24 mouse cellular contexts compared by ENCODE assay signal in genomic region chr17:36992336-36993104, GRCm38 (mm10). TPM values are rescaled to one million over a fixed set of nuclear protein-coding genes. Genes with fewer than 3 reads are reported as not detected.
DNase-seq lines count a peak whose midpoint lies in the region; ATAC-seq and TF ChIP-seq lines count a peak whose summit lies in the region.
"Had no signal": no experiment of that assay in that cellular context is flagged by ENCODE, and none has a peak within 500 bp of the region (broad histone marks: within the 10 kb centered on the region; RNA-seq: fewer than 3 reads in every experiment).

No protein-coding gene starts in this region.

- peaks cover 0 to 11% of the 10 kb centered on the region in 2 experiments; a peak in 2 of 4 replicates for H3K36me3 ChIP-seq in MEL (ENCODE audit: control insufficient read depth in 1 of 2, insufficient read depth in 2 of 2, low read length in 2 of 2)
- H3K36me3 ChIP-seq in splenic B cell, adult 2 months (ENCODE audit: control insufficient read depth, insufficient read depth, low read length, poor library complexity, severe bottlenecking), result no peaks in the 10 kb centered on the region
- H3K36me3 ChIP-seq in hindbrain, embryonic 14.5 days (replicated peaks; ENCODE audit: control insufficient read depth, insufficient read depth), result no peaks in the 10 kb centered on the region
- H3K36me3 ChIP-seq: hindbrain, embryonic 13.5 days; limb, embryonic 12.5 days; liver, embryonic 13.5 days; neural tube, embryonic 12.5 days had no signal

- no peaks in the 10 kb centered on the region for H3K9me3 ChIP-seq in MEL (replicated peaks; ENCODE audit: insufficient read depth, low read length)
- H3K9me3 ChIP-seq in hindbrain, embryonic 14.5 days (ENCODE audit: control insufficient read depth, low read length), result no peaks in the 10 kb centered on the region
- H3K9me3 ChIP-seq: hindbrain, embryonic 13.5 days; limb, embryonic 12.5 days; liver, embryonic 13.5 days; neural tube, embryonic 12.5 days had no signal

- TF ChIP-seq CTCF in MEL (IDR thresholded peaks at IDR 0.05 in 2 of 3, conservative IDR thresholded peaks at IDR 0.05 in 1 of 3; ENCODE audit: control insufficient read depth in 1 of 3, insufficient read depth in 1 of 3, low read depth in 2 of 3, low read length in 3 of 3, poor library complexity in 1 of 3, severe bottlenecking in 1 of 3), result no peak

- no peak for TF ChIP-seq RAD21 in MEL (IDR thresholded peaks at IDR 0.05; ENCODE audit: low read depth, low read length)

- H3K4me3 ChIP-seq in MEL (ENCODE audit: control insufficient read depth in 1 of 2, insufficient read depth in 1 of 2, low read depth in 2 of 2, low read length in 2 of 2), result peak overlapping the region in 1 of 2 experiments; percentile 10; a peak in 1 of 4 replicates
- no peak overlapping the region for H3K4me3 ChIP-seq in hindbrain, embryonic 14.5 days (replicated peaks; ENCODE audit: low read length)
- H3K4me3 ChIP-seq: erythroblast, embryonic 14.5 days; hindbrain, embryonic 13.5 days; limb, embryonic 12.5 days; liver, embryonic 13.5 days; neural tube, embryonic 12.5 days had no signal

- peaks cover 3 to 8% of the 10 kb centered on the region in 2 experiments; a peak in 2 of 4 replicates for H3K4me1 ChIP-seq in MEL (ENCODE audit: control insufficient read depth in 1 of 2, insufficient read depth in 2 of 2, low read length in 2 of 2)
- no peaks in the 10 kb centered on the region for H3K4me1 ChIP-seq in hindbrain, embryonic 14.5 days (replicated peaks; ENCODE audit: control insufficient read depth, insufficient read depth, low read length)
- H3K4me1 ChIP-seq: hindbrain, embryonic 13.5 days; liver, embryonic 13.5 days; neural tube, embryonic 12.5 days had no signal

- H3K9ac ChIP-seq in MEL (ENCODE audit: control insufficient read depth, low read depth, low read length, poor library complexity, severe bottlenecking), result no peak overlapping the region
- H3K9ac ChIP-seq in hindbrain, embryonic 14.5 days, result no peak overlapping the region
- H3K9ac ChIP-seq: hindbrain, embryonic 13.5 days; limb, embryonic 12.5 days; liver, embryonic 13.5 days; neural tube, embryonic 12.5 days had no signal

- no peaks in the 10 kb centered on the region for H3K79me2 ChIP-seq in MEL (ENCODE audit: control insufficient read depth, insufficient read depth, low read length, poor library complexity)

- no peaks in the 10 kb centered on the region for H3K27me3 ChIP-seq in MEL (ENCODE audit: control insufficient read depth in 1 of 2, insufficient read depth in 2 of 2, low read length in 2 of 2)
- H3K27me3 ChIP-seq in splenic B cell, adult 2 months (ENCODE audit: control insufficient read depth, insufficient read depth, low read length, poor library complexity, severe bottlenecking), result no peaks in the 10 kb centered on the region
- peaks cover 25% of the 10 kb centered on the region for H3K27me3 ChIP-seq in hindbrain, embryonic 14.5 days (ENCODE audit: control insufficient read depth, insufficient read depth, low read length)

- peak; percentile 71 to 74 for ATAC-seq in hematopoietic stem cell, adult 5-6 weeks (replicated peaks in 1 of 2; ENCODE audit: insufficient read depth in 1 of 2, low FRiP score in 2 of 2, low TSS enrichment in 1 of 2, low read depth in 1 of 2, poor library complexity in 2 of 2, severe bottlenecking in 2 of 2)
- no peak for ATAC-seq in hindbrain, embryonic 14.5 days (ENCODE audit: low FRiP score)
- ATAC-seq: forebrain, embryonic 16.5 days had no signal

- WGBS in hindbrain, embryonic 14.5 days, result 76% methylated on average over 3 of the region's 3 CpGs

- TF ChIP-seq EP300 in MEL (IDR thresholded peaks at IDR 0.05; ENCODE audit: low read depth in 1 of 2, low read length in 2 of 2), result peak; percentile 88 to 92

- no peak for TF ChIP-seq POLR2A in MEL (IDR thresholded peaks at IDR 0.05; ENCODE audit: control insufficient read depth in 1 of 2, insufficient read depth in 1 of 2, low read depth in 1 of 2, low read length in 2 of 2, poor library complexity in 1 of 2)

- DNase-seq in frontal cortex, postnatal 36 days (ENCODE audit: low spot score in 2 of 2), result peak; percentile 11 to 26
- no peak for DNase-seq in frontal cortex, postnatal 25 days (ENCODE audit: low spot score in 2 of 2)
- peak; percentile 76 for DNase-seq in MEL (ENCODE audit: low read depth, low spot score)
- DNase-seq in splenic B cell, adult 2 months (ENCODE audit: low read depth, low spot score), result peak; percentile 5
- no peak for DNase-seq in right cerebral cortex, adult 2 months (ENCODE audit: low spot score in 2 of 2)
- no peak for DNase-seq in hindbrain, embryonic 14.5 days (ENCODE audit: low spot score)
- no peak for DNase-seq in layer of hippocampus, adult 18-20 months (ENCODE audit: low spot score in 2 of 2)
- DNase-seq: adrenal gland, postnatal 25 days; cerebellum, postnatal 14 days; gastrocnemius, postnatal 10 days; kidney, adult 11 months; liver, embryonic 13.5 days; thymus, postnatal 25 days had no signal

- no peak overlapping the region for H3K4me2 ChIP-seq in hindbrain, embryonic 14.5 days (replicated peaks)
- H3K4me2 ChIP-seq: hindbrain, embryonic 13.5 days; limb, embryonic 12.5 days; liver, embryonic 13.5 days; neural tube, embryonic 12.5 days had no signal

- H3K27ac ChIP-seq in MEL (ENCODE audit: control insufficient read depth, low read depth, low read length), result peak overlapping the region; percentile 81
- no peak overlapping the region for H3K27ac ChIP-seq in hindbrain, embryonic 14.5 days
- H3K27ac ChIP-seq: hindbrain, embryonic 13.5 days; kidney, postnatal 0 days; limb, embryonic 12.5 days; liver, embryonic 13.5 days; neural tube, embryonic 12.5 days had no signal

TF ChIP-seq in MEL, 35 proteins besides CTCF, POLR2A, EP300 and RAD21 (continues in another document):
- TF ChIP-seq MAFK (IDR thresholded peaks at IDR 0.05; ENCODE audit: borderline replicate concordance, low read depth, low read length), result no peak
- TF ChIP-seq MXI1 (IDR thresholded peaks at IDR 0.05; ENCODE audit: low read depth, low read length), result no peak
- peak; percentile 45; the same call in 1 of the 2 replicates for TF ChIP-seq ELF1 (IDR thresholded peaks at IDR 0.05; ENCODE audit: low read depth, low read length)
- no peak for TF ChIP-seq MAZ (IDR thresholded peaks at IDR 0.05; ENCODE audit: low read depth, low read length)
- no peak for TF ChIP-seq ZNF384 (IDR thresholded peaks at IDR 0.05; ENCODE audit: low read depth, low read length)
- no peak for TF ChIP-seq MYC (IDR thresholded peaks at IDR 0.05; ENCODE audit: low read depth, low read length)
- TF ChIP-seq USF1 (IDR thresholded peaks at IDR 0.05; ENCODE audit: low read depth, low read length), result peak; percentile 80
- TF ChIP-seq MYB (IDR thresholded peaks at IDR 0.05; ENCODE audit: low read depth, low read length), result no peak
- TF ChIP-seq SIN3A (IDR thresholded peaks at IDR 0.05; ENCODE audit: low read length), result peak; percentile 61
- TF ChIP-seq TCF12 (IDR thresholded peaks at IDR 0.05; ENCODE audit: low read depth, low read length), result peak; percentile 87
- TF ChIP-seq CHD1 (IDR thresholded peaks at IDR 0.05; ENCODE audit: low read depth, low read length), result no peak
- no peak for TF ChIP-seq HCFC1 (IDR thresholded peaks at IDR 0.05; ENCODE audit: low read depth, low read length)
- TF ChIP-seq MEF2A (IDR thresholded peaks at IDR 0.05; ENCODE audit: extremely low read depth, insufficient replicate concordance, low read depth, low read length, poor library complexity, severe bottlenecking), result no peak
- TF ChIP-seq UBTF (IDR thresholded peaks at IDR 0.05; ENCODE audit: borderline replicate concordance, insufficient read depth, low read depth, low read length), result no peak
- no peak for TF ChIP-seq JUND (IDR thresholded peaks at IDR 0.05; ENCODE audit: low read depth, low read length)
- no peak for TF ChIP-seq POLR2AphosphoS2 (IDR thresholded peaks at IDR 0.05; ENCODE audit: low read length)
- TF ChIP-seq KAT2A (conservative IDR thresholded peaks at IDR 0.05; ENCODE audit: low read depth, low read length), result no peak
- TF ChIP-seq ZC3H11A (IDR thresholded peaks at IDR 0.05; ENCODE audit: low read depth, low read length), result no peak

RNA-seq across cellular contexts. Expression of gene H2-M5, which starts 3.2 kb away (rescaled TPM):
- total RNA-seq in MEL (2012; rRNA removed), result not detected in 2 replicates
- polyA plus RNA-seq in MEL (2012; ENCODE audit: insufficient read depth in 1 of 2, insufficient read length in 2 of 2, low read depth in 1 of 2, low replicate concordance in 2 of 2, missing spikeins in 1 of 2), result not detected
- not detected in 2 replicates for total RNA-seq in hematopoietic stem cell, adult 5-6 weeks (2017)
- polyA plus RNA-seq in hindbrain, embryonic 14.5 days (2014; fragmentation: Nextera tagmentation; extraction: Ambion mirVana), result 0.64 and 1.0 TPM in 2 replicates
- total RNA-seq in layer of hippocampus, adult 18-20 months (2021), result under 1 TPM; 0.87 to 0.96 TPM
- total RNA-seq: adrenal gland, postnatal 25 days had no signal
- polyA plus RNA-seq: erythroblast, embryonic 14.5 days; liver, embryonic 13.5 days had no signal

RNA-seq across cellular contexts. Expression of gene Zfp57, which starts 8.4 kb away (rescaled TPM):
- total RNA-seq in MEL (2012; rRNA removed), result not detected in 2 replicates
- polyA plus RNA-seq in MEL (2012; ENCODE audit: insufficient read depth in 1 of 2, insufficient read length in 2 of 2, low read depth in 1 of 2, low replicate concordance in 2 of 2, missing spikeins in 1 of 2), result not detected
- 6.9 and 13.6 TPM in 2 replicates for total RNA-seq in hematopoietic stem cell, adult 5-6 weeks (2017)
- 225 and 236 TPM in 2 replicates for polyA plus RNA-seq in hindbrain, embryonic 14.5 days (2014; fragmentation: Nextera tagmentation; extraction: Ambion mirVana)
- total RNA-seq in layer of hippocampus, adult 18-20 months (2021), result 1 to 10 TPM; 8.1 to 8.7 TPM
- polyA plus RNA-seq: erythroblast, embryonic 14.5 days had no signal

RNA-seq across cellular contexts. Expression of gene 2410137M14Rik, which starts 11.5 kb away (rescaled TPM):
- total RNA-seq in MEL (2012; rRNA removed), result not detected in 2 replicates
- polyA plus RNA-seq in MEL (2012; ENCODE audit: insufficient read depth in 1 of 2, insufficient read length in 2 of 2, low read depth in 1 of 2, low replicate concordance in 2 of 2, missing spikeins in 1 of 2), result not detected
- not detected in 2 replicates for total RNA-seq in hematopoietic stem cell, adult 5-6 weeks (2017)
- 0.47 TPM in 1 of 2 replicates, not detected in the other for polyA plus RNA-seq in hindbrain, embryonic 14.5 days (2014; fragmentation: Nextera tagmentation; extraction: Ambion mirVana)
- total RNA-seq in layer of hippocampus, adult 18-20 months (2021), result not detected
- total RNA-seq: adrenal gland, postnatal 25 days; gastrocnemius, postnatal 10 days had no signal
- polyA plus RNA-seq: embryonic facial prominence, embryonic 11.5 days; erythroblast, embryonic 14.5 days; heart, embryonic 16.5 days; hindbrain, embryonic 13.5 days; kidney, postnatal 0 days; limb, embryonic 12.5 days; liver, embryonic 13.5 days; lung, embryonic 16.5 days; neural tube, embryonic 12.5 days had no signal

RNA-seq across cellular contexts. Expression of gene Mog, which starts 30.7 kb away (rescaled TPM):
- not detected in 2 replicates for total RNA-seq in MEL (2012; rRNA removed)
- not detected for polyA plus RNA-seq in MEL (2012; ENCODE audit: insufficient read depth in 1 of 2, insufficient read length in 2 of 2, low read depth in 1 of 2, low replicate concordance in 2 of 2, missing spikeins in 1 of 2)
- total RNA-seq in hematopoietic stem cell, adult 5-6 weeks (2017), result not detected in 2 replicates
- polyA plus RNA-seq in hindbrain, embryonic 14.5 days (2014; fragmentation: Nextera tagmentation; extraction: Ambion mirVana), result 2.2 and 3.1 TPM in 2 replicates
- total RNA-seq in layer of hippocampus, adult 18-20 months (2021), result 10 to 100 TPM; 35.8 to 43.1 TPM
- total RNA-seq: adrenal gland, postnatal 25 days; gastrocnemius, postnatal 10 days; heart, adult 8-10 months had no signal
- polyA plus RNA-seq: erythroblast, embryonic 14.5 days; heart, embryonic 16.5 days; kidney, postnatal 0 days; limb, embryonic 12.5 days; liver, embryonic 13.5 days had no signal

RNA-seq across cellular contexts. Expression of gene Znrd1as, which starts 34.1 kb away (rescaled TPM):
- total RNA-seq in MEL (2012; rRNA removed), result 2.8 and 3.4 TPM in 2 replicates
- 1 to 10 TPM in 1 of 2 experiments, not detected in 1; 1.8 TPM for polyA plus RNA-seq in MEL (2012; ENCODE audit: insufficient read depth in 1 of 2, insufficient read length in 2 of 2, low read depth in 1 of 2, low replicate concordance in 2 of 2, missing spikeins in 1 of 2)
- total RNA-seq in hematopoietic stem cell, adult 5-6 weeks (2017), result 9.2 and 13.8 TPM in 2 replicates
- polyA plus RNA-seq in hindbrain, embryonic 14.5 days (2014; fragmentation: Nextera tagmentation; extraction: Ambion mirVana), result 3.4 and 5.1 TPM in 2 replicates
- total RNA-seq in layer of hippocampus, adult 18-20 months (2021), result 1 to 10 TPM; 5.6 to 7.2 TPM

Comparison
In these comparisons a context has a peak if more than half of its experiments do, and no peak if none do; other contexts are left out.
1. DNase-seq: peak in frontal cortex, postnatal 36 days (2 of 2), MEL (single experiment) and splenic B cell, adult 2 months (single experiment); none in frontal cortex, postnatal 25 days (0 of 2), right cerebral cortex, adult 2 months (0 of 2), hindbrain, embryonic 14.5 days (single experiment) and layer of hippocampus, adult 18-20 months (0 of 2).